Mouse (Mus musculus): ENCODE measurements around the gene Olfr223.

- TF ChIP-seq CTCF (IDR thresholded peaks at IDR 0.05; ENCODE audit: extremely low read depth, insufficient read depth, low read length), result no peak
- no peak for TF ChIP-seq POLR2A (IDR thresholded peaks at IDR 0.05; ENCODE audit: extremely low read depth, insufficient read depth, low read length)
Measured at GRCm38 (mm10) chr11:59543376-59543775, 49.7 kb downstream of the Olfr223 start.

Measured in cortical plate, adult 2 months (tissue).